23 mouse cellular contexts compared by ENCODE assay signal in the genomic region with DNA sequence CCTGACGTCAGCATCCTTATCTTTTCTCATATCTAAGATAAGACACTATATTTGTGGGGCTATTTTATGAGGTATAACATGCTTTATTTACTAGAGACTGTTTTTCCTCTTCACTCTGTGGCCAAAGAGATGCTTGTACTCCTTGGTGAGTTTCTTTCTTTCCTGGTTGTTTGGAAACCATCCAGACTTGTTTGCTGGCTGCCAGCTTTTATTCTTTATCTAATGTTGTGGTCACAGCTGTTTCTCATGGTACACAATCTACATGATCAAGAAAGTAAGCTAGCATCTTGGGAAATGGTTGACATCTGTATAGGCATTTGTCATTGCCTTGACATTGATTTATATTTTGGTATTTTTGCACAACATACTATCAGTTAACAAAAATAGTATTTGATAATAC. TPM values are rescaled to one million over a fixed set of nuclear protein-coding genes. Genes with fewer than 3 reads are reported as not detected.
DNase-seq lines count a peak whose midpoint lies in the region; ATAC-seq and TF ChIP-seq lines count a peak whose summit lies in the region.
"Had no signal": no experiment of that assay in that cellular context is flagged by ENCODE, and none has a peak within 500 bp of the region (broad histone marks: within the 10 kb centered on the region; RNA-seq: fewer than 3 reads in every experiment).

No protein-coding gene starts in this region.

- 74% methylated on average over 1 of the region's 1 CpGs for WGBS in limb, embryonic 14.5 days
- 73% methylated on average over 1 of the region's 1 CpGs for WGBS in limb, embryonic 10.5 days

- TF ChIP-seq POLR2A in limb, embryonic 14.5 days (IDR thresholded peaks at IDR 0.05; ENCODE audit: borderline replicate concordance, extremely low read depth, insufficient read depth, insufficient read length): no peak
- no peak for TF ChIP-seq POLR2A in myocyte (IDR thresholded peaks at IDR 0.05; ENCODE audit: insufficient read length, low read depth)

- no peak overlapping the region for H3K27ac ChIP-seq in limb, embryonic 14.5 days (replicated peaks; ENCODE audit: low read depth, low read length)
- no peak overlapping the region for H3K27ac ChIP-seq in limb, embryonic 10.5 days
- H3K27ac ChIP-seq: embryonic facial prominence, embryonic 13.5 days; embryonic facial prominence, embryonic 15.5 days; forebrain, embryonic 10.5 days; forebrain, embryonic 12.5 days had no signal

- no peak overlapping the region for H3K4me2 ChIP-seq in limb, embryonic 14.5 days (replicated peaks; ENCODE audit: low read depth, low read length, severe bottlenecking)
- no peak overlapping the region for H3K4me2 ChIP-seq in myocyte (ENCODE audit: low read depth)
- H3K4me2 ChIP-seq: embryonic facial prominence, embryonic 13.5 days; embryonic facial prominence, embryonic 15.5 days; forebrain, embryonic 12.5 days had no signal

- H3K27me3 ChIP-seq in limb, embryonic 14.5 days (ENCODE audit: control insufficient read depth, insufficient read depth, low read length): no peaks in the 10 kb centered on the region
- no peaks in the 10 kb centered on the region for H3K27me3 ChIP-seq in limb, embryonic 10.5 days (ENCODE audit: low read depth, poor library complexity, severe bottlenecking)
- no peaks in the 10 kb centered on the region for H3K27me3 ChIP-seq in myocyte (ENCODE audit: control insufficient read depth, insufficient read depth, insufficient read length)
- H3K27me3 ChIP-seq: embryonic facial prominence, embryonic 13.5 days; embryonic facial prominence, embryonic 15.5 days; forebrain, embryonic 12.5 days; Patski had no signal

- no peak overlapping the region for H3ac ChIP-seq in myocyte (ENCODE audit: control insufficient read depth, insufficient read length)

- no peak for ATAC-seq in limb, embryonic 14.5 days (ENCODE audit: low FRiP score, low read depth)
- ATAC-seq: activated CD4-positive, CD25-positive, alpha-beta regulatory T cell, adult 4 months; forebrain, embryonic 14.5 days; forebrain, embryonic 16.5 days; Patski had no signal

- peak; percentile 10 for DNase-seq in limb, embryonic 14.5 days (ENCODE audit: low spot score)
- DNase-seq in limb, embryonic 10.5 days (ENCODE audit: low spot score): no peak
- peak; percentile 74 for DNase-seq in 3T3-L1 (ENCODE audit: low read depth, low spot score)
- DNase-seq in thymus, postnatal 0 days (ENCODE audit: low spot score): no peak
- DNase-seq: adrenal gland, adult 8-10 months; adrenal gland, postnatal 25 days; cerebellum, adult 11 months; cerebellum, adult 18-20 months; cerebellum, adult 8-10 months; cerebellum, adult 9-11 months; cerebellum, postnatal 14 days; cerebellum, postnatal 36 days; embryo, embryonic 11 days had no signal

- no peaks in the 10 kb centered on the region for H3K36me3 ChIP-seq in limb, embryonic 14.5 days (ENCODE audit: control insufficient read depth, insufficient read depth, low read length)
- no peaks in the 10 kb centered on the region for H3K36me3 ChIP-seq in limb, embryonic 10.5 days
- no peaks in the 10 kb centered on the region for H3K36me3 ChIP-seq in myocyte (ENCODE audit: control insufficient read depth, insufficient read depth)
- H3K36me3 ChIP-seq: embryonic facial prominence, embryonic 13.5 days; embryonic facial prominence, embryonic 15.5 days; forebrain, embryonic 10.5 days; forebrain, embryonic 12.5 days had no signal

- H3K9me3 ChIP-seq in limb, embryonic 14.5 days (ENCODE audit: control insufficient read depth, low read length): no peaks in the 10 kb centered on the region
- H3K9me3 ChIP-seq in limb, embryonic 10.5 days (replicated peaks): no peaks in the 10 kb centered on the region
- H3K9me3 ChIP-seq: embryonic facial prominence, embryonic 13.5 days; embryonic facial prominence, embryonic 15.5 days; forebrain, embryonic 10.5 days; forebrain, embryonic 12.5 days had no signal

- H3K4me1 ChIP-seq in limb, embryonic 14.5 days (ENCODE audit: control insufficient read depth, insufficient read depth, low read length): no peaks in the 10 kb centered on the region
- H3K4me1 ChIP-seq in limb, embryonic 10.5 days: 0 out of 2 replicates have a peak, but pooled peaks cover 7% of the 10 kb centered on the region
- H3K4me1 ChIP-seq: embryonic facial prominence, embryonic 13.5 days; embryonic facial prominence, embryonic 15.5 days; forebrain, embryonic 10.5 days; forebrain, embryonic 12.5 days had no signal

- H3K9ac ChIP-seq in limb, embryonic 14.5 days (ENCODE audit: low read depth, low read length, severe bottlenecking): no peak overlapping the region
- H3K9ac ChIP-seq: embryonic facial prominence, embryonic 13.5 days; embryonic facial prominence, embryonic 15.5 days; forebrain, embryonic 12.5 days had no signal

- H3K79me2 ChIP-seq in myocyte (ENCODE audit: control insufficient read depth, insufficient read depth): no peaks in the 10 kb centered on the region

- no peak overlapping the region for H3K4me3 ChIP-seq in limb, embryonic 14.5 days (replicated peaks; ENCODE audit: low read length)
- H3K4me3 ChIP-seq in limb, embryonic 10.5 days: no peak overlapping the region
- no peak overlapping the region for H3K4me3 ChIP-seq in myocyte
- H3K4me3 ChIP-seq: embryonic facial prominence, embryonic 13.5 days; embryonic facial prominence, embryonic 15.5 days; erythroblast, embryonic 14.5 days; forebrain, embryonic 10.5 days; forebrain, embryonic 12.5 days had no signal

TF ChIP-seq in myocyte, 11 proteins besides CTCF, POLR2A, EP300 and RAD21:
- peak; percentile 15; the same call in 1 of the 2 replicates for TF ChIP-seq CEBPB (IDR thresholded peaks at IDR 0.05; ENCODE audit: insufficient read depth, poor library complexity, severe bottlenecking)
- TF ChIP-seq TCF12 (IDR thresholded peaks at IDR 0.05; ENCODE audit: insufficient read depth, poor library complexity, severe bottlenecking): no peak

RNA-seq across cellular contexts. Expression of a gene that starts 37.1 kb away (rescaled TPM):
- polyA plus RNA-seq in limb, embryonic 14.5 days (2012; rRNA removed): 6.6 and 7.0 TPM in 2 replicates
- 5.9 and 9.9 TPM in 2 replicates for polyA plus RNA-seq in limb, embryonic 14.5 days (2014; fragmentation: Nextera tagmentation; extraction: Ambion mirVana)
- polyA plus RNA-seq in limb, embryonic 10.5 days (2016; fragmentation: Nextera tagmentation; extraction: Ambion mirVana): 9.4 and 10.3 TPM in 2 replicates
- polyA plus RNA-seq in myocyte (2012; fragmentation: generic; extraction: Trizol): 0.52 TPM
- polyA plus RNA-seq in thymus, postnatal 0 days (2015; fragmentation: Nextera tagmentation; extraction: Ambion mirVana): 2.6 and 2.8 TPM in 2 replicates
- polyA plus RNA-seq: erythroblast, embryonic 14.5 days had no signal

Comparison
In these comparisons a context has a peak if more than half of its experiments do, and no peak if none do; other contexts are left out.
1. DNase-seq: peak in limb, embryonic 14.5 days (single experiment) and 3T3-L1 (single experiment); none in limb, embryonic 10.5 days (single experiment) and thymus, postnatal 0 days (single experiment).